Mouse (Mus musculus): ENCODE data around the gene Orc3. TPM values are rescaled to one million over a fixed set of nuclear protein-coding genes. Genes with fewer than 3 reads are reported as not detected.

Orc3 gene
- total and polyA plus RNA-seq, 3 experiments = 48.0 to 74.2 TPM; not detected in 1

DNA sequence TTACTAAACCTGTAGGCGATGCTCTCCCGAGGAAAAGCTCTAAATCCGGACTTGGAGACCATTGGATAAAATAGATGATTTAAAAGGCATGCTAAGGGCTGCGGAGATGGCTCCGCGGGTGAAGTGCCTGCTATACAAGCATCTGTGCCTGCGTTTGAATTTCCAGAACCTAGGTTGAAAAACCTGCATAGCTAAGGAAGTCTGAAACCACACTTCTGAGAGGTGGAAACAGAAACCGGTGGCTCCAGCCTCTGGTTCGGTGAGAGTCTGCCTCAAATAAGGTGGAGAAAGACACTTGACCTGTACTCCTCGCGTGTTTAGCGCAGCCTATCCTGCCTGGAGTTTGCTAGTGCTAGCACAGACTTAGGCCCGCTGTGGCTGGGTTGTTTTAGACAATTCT is 559 bp upstream of the Orc3 start:
- Histone ChIP-seq H3K4me3 (ENCODE audit: control insufficient read depth in 1 of 2, insufficient read depth in 1 of 2, low read depth in 2 of 2, low read length in 2 of 2) (peak overlapping the region; percentile 79 to 95), H3K9me3 (replicated peaks; ENCODE audit: insufficient read depth, low read length) (no peaks in the 10 kb centered on the region), H3K9ac (ENCODE audit: control insufficient read depth, low read depth, low read length, poor library complexity, severe bottlenecking) (peak overlapping the region; percentile 81), H3K27ac (ENCODE audit: control insufficient read depth, low read depth, low read length) (peak overlapping the region; percentile 43), H3K79me2 (ENCODE audit: control insufficient read depth, insufficient read depth, low read length, poor library complexity) (peaks cover 32% of the 10 kb centered on the region), H3K4me1 (ENCODE audit: control insufficient read depth in 1 of 2, insufficient read depth in 2 of 2, low read length in 2 of 2) (peaks cover 3 to 9% of the 10 kb centered on the region in 2 experiments; a peak in 3 of 4 replicates), H3K36me3 (ENCODE audit: control insufficient read depth in 1 of 2, insufficient read depth in 2 of 2, low read length in 2 of 2) (peaks cover 5 to 13% of the 10 kb centered on the region in 2 experiments), H3K27me3 (ENCODE audit: control insufficient read depth in 1 of 2, insufficient read depth in 2 of 2, low read length in 2 of 2) (no peaks in the 10 kb centered on the region)
- TF ChIP-seq RCOR1 (IDR thresholded peaks at IDR 0.05; ENCODE audit: low read depth, low read length) = no peak
- 0 out of 4 replicates have a peak, but pooled peaks of 1 of the 2 experiments have one; percentile 21 for TF ChIP-seq POLR2A (IDR thresholded peaks at IDR 0.05; ENCODE audit: control insufficient read depth in 1 of 2, insufficient read depth in 1 of 2, low read depth in 1 of 2, low read length in 2 of 2, poor library complexity in 1 of 2)
- peak; percentile 57 for DNase-seq (ENCODE audit: low read depth, low spot score)

DNA sequence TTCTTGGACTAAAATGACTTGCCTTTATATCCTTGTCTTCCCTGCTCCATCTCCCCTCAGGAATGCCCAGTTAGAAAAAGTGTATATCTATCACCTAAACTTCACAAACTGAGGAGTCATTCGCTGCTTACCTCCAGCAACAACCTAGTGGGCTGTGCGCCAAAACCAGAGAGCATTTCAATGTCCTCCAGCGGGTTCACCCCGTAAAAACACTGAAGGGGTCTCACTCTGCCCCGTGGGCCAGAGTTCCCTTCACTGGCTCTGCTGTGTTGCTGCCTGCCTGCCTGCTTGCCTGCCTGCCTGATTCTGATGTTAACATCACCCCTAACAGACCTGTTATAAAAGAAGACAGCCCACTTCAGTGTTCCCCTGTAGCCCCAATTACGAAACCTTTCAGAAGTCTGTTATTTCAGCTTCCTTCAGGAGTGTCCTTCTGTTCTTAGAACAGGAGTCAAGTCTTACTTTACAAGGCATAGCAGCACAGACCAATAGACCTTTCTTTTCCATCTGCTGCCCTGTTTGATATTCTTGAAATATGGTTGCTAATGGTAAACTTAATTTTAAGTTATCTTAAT is 1.1 kb downstream of the Orc3 start:
- DNase-seq (ENCODE audit: low read depth, low spot score) = peak; percentile 56
- peak overlapping the region; percentile 86 to 95 for H3K4me3 ChIP-seq (ENCODE audit: control insufficient read depth in 1 of 2, insufficient read depth in 1 of 2, low read depth in 2 of 2, low read length in 2 of 2)
- H3K9ac ChIP-seq (ENCODE audit: control insufficient read depth, low read depth, low read length, poor library complexity, severe bottlenecking) = peak overlapping the region; percentile 93
- peaks cover 3 to 9% of the 10 kb centered on the region in 2 experiments; a peak in 3 of 4 replicates for H3K4me1 ChIP-seq (ENCODE audit: control insufficient read depth in 1 of 2, insufficient read depth in 2 of 2, low read length in 2 of 2)
- peaks cover 32% of the 10 kb centered on the region for H3K79me2 ChIP-seq (ENCODE audit: control insufficient read depth, insufficient read depth, low read length, poor library complexity)
- H3K36me3 ChIP-seq (ENCODE audit: control insufficient read depth in 1 of 2, insufficient read depth in 2 of 2, low read length in 2 of 2) = peaks cover 12 to 13% of the 10 kb centered on the region in 2 experiments
- H3K9me3 ChIP-seq (replicated peaks; ENCODE audit: insufficient read depth, low read length) = no peaks in the 10 kb centered on the region
- H3K27ac ChIP-seq (ENCODE audit: control insufficient read depth, low read depth, low read length) = no peak overlapping the region
- no peaks in the 10 kb centered on the region for H3K27me3 ChIP-seq (ENCODE audit: control insufficient read depth in 1 of 2, insufficient read depth in 2 of 2, low read length in 2 of 2)
- TF ChIP-seq USF1 (IDR thresholded peaks at IDR 0.05; ENCODE audit: low read depth, low read length) (no peak), TAL1 (IDR thresholded peaks at IDR 0.05; ENCODE audit: low read length) (no peak), HCFC1 (IDR thresholded peaks at IDR 0.05; ENCODE audit: low read depth, low read length) (no peak), CHD2 (IDR thresholded peaks at IDR 0.05; ENCODE audit: low read length) (no peak), MAX (IDR thresholded peaks at IDR 0.05; ENCODE audit: low read length) (no peak), TCF12 (IDR thresholded peaks at IDR 0.05; ENCODE audit: low read depth, low read length) (no peak), BHLHE40 (IDR thresholded peaks at IDR 0.05; ENCODE audit: borderline replicate concordance, low read depth, low read length) (no peak), CHD1 (IDR thresholded peaks at IDR 0.05; ENCODE audit: low read depth, low read length) (no peak), GABPA (IDR thresholded peaks at IDR 0.05; ENCODE audit: low read depth, low read length) (no peak), ZNF384 (IDR thresholded peaks at IDR 0.05; ENCODE audit: low read depth, low read length) (no peak), USF2 (IDR thresholded peaks at IDR 0.05; ENCODE audit: borderline replicate concordance in 1 of 2, insufficient read depth in 1 of 2, low read depth in 1 of 2, low read length in 2 of 2) (no peak), MXI1 (IDR thresholded peaks at IDR 0.05; ENCODE audit: low read depth, low read length) (no peak), RCOR1 (IDR thresholded peaks at IDR 0.05; ENCODE audit: low read depth, low read length) (no peak), ZC3H11A (IDR thresholded peaks at IDR 0.05; ENCODE audit: low read depth, low read length) (no peak), MAFK (IDR thresholded peaks at IDR 0.05; ENCODE audit: borderline replicate concordance, low read depth, low read length) (no peak), MAZ (IDR thresholded peaks at IDR 0.05; ENCODE audit: low read depth, low read length) (no peak), KAT2A (conservative IDR thresholded peaks at IDR 0.05; ENCODE audit: low read depth, low read length) (no peak), ZMIZ1 (IDR thresholded peaks at IDR 0.05; ENCODE audit: low read depth, low read length) (no peak), ELF1 (IDR thresholded peaks at IDR 0.05; ENCODE audit: low read depth, low read length) (no peak)
